Mouse (Mus musculus) limb, embryonic 13.5 days (tissue): ENCODE results near the gene 4930550L24Rik. TPM values are rescaled to one million over a fixed set of nuclear protein-coding genes. Genes with fewer than 3 reads are reported as not detected.

Experiments used
- ATAC-seq: fragments of 200-750 bp; cut with Nextera tagmentation; 2 replicates; pipeline ENCODE4 v1.8.0; 2017; ENCODE audit warnings: low read depth, moderate number of reproducible peaks, moderate TSS enrichment; ENCODE audit not compliant: low FRiP score
- H3K27ac ChIP-seq: fragments of 300-500 bp; sonication (generic); 2 replicates; pipeline ENCODE4 v1.5.1; 2015; ENCODE audit warnings: inconsistent platforms, mild to moderate bottlenecking, moderate library complexity
- H3K27me3 ChIP-seq: fragments of 300-500 bp; sonication (generic); 2 replicates; pipeline ENCODE4 v1.6.1; 2015; ENCODE audit warnings: mild to moderate bottlenecking, inconsistent platforms
- H3K36me3 ChIP-seq: fragments of 300-500 bp; sonication (generic); 2 replicates; pipeline ENCODE4 v1.6.1; 2015; ENCODE audit warnings: inconsistent platforms, mild to moderate bottlenecking, moderate library complexity
- H3K4me1 ChIP-seq: fragments of 300-500 bp; sonication (generic); 2 replicates; pipeline ENCODE4 v1.6.1; 2015; ENCODE audit warnings: inconsistent platforms
- H3K4me2 ChIP-seq: fragments of 300-500 bp; sonication (generic); replicated peaks from 2 replicates; pipeline ENCODE4 v1.6.1; 2015; ENCODE audit warnings: inconsistent platforms, mild to moderate bottlenecking, moderate library complexity
- H3K4me3 ChIP-seq: fragments of 300-500 bp; sonication (generic); 2 replicates; pipeline ENCODE4 v1.5.1; 2015; ENCODE audit warnings: moderate library complexity, mild to moderate bottlenecking, inconsistent platforms
- H3K9ac ChIP-seq: fragments of 300-500 bp; sonication (generic); 2 replicates; pipeline ENCODE4 v1.6.1; 2015; ENCODE audit warnings: mild to moderate bottlenecking, inconsistent platforms
- H3K9me3 ChIP-seq: fragments of 300-500 bp; sonication (generic); 2 replicates; pipeline ENCODE4 v1.6.1; 2016; ENCODE audit warnings: inconsistent platforms
- WGBS: fragments of 180-500 bp; shearing (Covaris S2); methylation state at CpG from one replicate; pipeline ENCODE4 v1.1.7; 2015; 5-methylcytosine and 5-hydroxymethylcytosine counted together
- polyA plus RNA-seq: library from polyadenylated mRNA; unstranded; fragments of >200 nt; fragmentation: Nextera tagmentation; extraction: Ambion mirVana; gene quantifications from 2 replicates; pipeline ENCODE4 v1.2.1, GENCODE M21; 2015

Gene 4930550L24Rik
- polyA plus RNA-seq = not detected in 2 replicates

GRCm38 (mm10) chrX:58909060-58909459, at the start of gene 4930550L24Rik:
Gene 4930550L24Rik, plus strand, starts transcription at chrX:58909360.
- Histone ChIP-seq H3K36me3 (no peaks in the 10 kb centered on the region), H3K27me3 (no peaks in the 10 kb centered on the region), H3K27ac (no peak within 1 kb of the TSS), H3K4me3 (no peak within 1 kb of the TSS), H3K4me1 (no peaks in the 10 kb centered on the region), H3K9me3 (no peaks in the 10 kb centered on the region), H3K9ac (no peak within 1 kb of the TSS), H3K4me2 (no peak within 1 kb of the TSS)
- ATAC-seq = no peak
- 87% methylated on average over 2 of the region's 2 CpGs for WGBS

- no peak for ATAC-seq
- Histone ChIP-seq H3K36me3 (no peaks in the 10 kb centered on the region), H3K4me3 (no peak overlapping the region), H3K27ac (no peak overlapping the region), H3K27me3 (no peaks in the 10 kb centered on the region), H3K9ac (no peak overlapping the region), H3K4me2 (no peak overlapping the region), H3K4me1 (no peaks in the 10 kb centered on the region), H3K9me3 (no peaks in the 10 kb centered on the region)
- WGBS = 91% methylated on average over 1 of the region's 1 CpGs
Measured at GRCm38 (mm10) chrX:58900753-58901152, 8.4 kb upstream of the 4930550L24Rik start.

GRCm38 (mm10) chrX:58967969-58968368, 58.8 kb downstream of the 4930550L24Rik start:
- Histone ChIP-seq H3K4me3 (no peak overlapping the region), H3K27ac (no peak overlapping the region), H3K9me3 (no peaks in the 10 kb centered on the region), H3K36me3 (no peaks in the 10 kb centered on the region), H3K27me3 (no peaks in the 10 kb centered on the region), H3K4me1 (no peaks in the 10 kb centered on the region), H3K9ac (no peak overlapping the region), H3K4me2 (no peak overlapping the region)
- no peak for ATAC-seq
- 89% methylated on average over 2 of the region's 2 CpGs for WGBS
